Mouse (Mus musculus) layer of hippocampus, adult 9-11 months (tissue): Measurements from ENCODE around the gene Celf5.

ENCODE experiments used
- DNase-seq: peaks from one replicate; pipeline ENCODE4 v3.0.0; 2022

Celf5 gene

DNA sequence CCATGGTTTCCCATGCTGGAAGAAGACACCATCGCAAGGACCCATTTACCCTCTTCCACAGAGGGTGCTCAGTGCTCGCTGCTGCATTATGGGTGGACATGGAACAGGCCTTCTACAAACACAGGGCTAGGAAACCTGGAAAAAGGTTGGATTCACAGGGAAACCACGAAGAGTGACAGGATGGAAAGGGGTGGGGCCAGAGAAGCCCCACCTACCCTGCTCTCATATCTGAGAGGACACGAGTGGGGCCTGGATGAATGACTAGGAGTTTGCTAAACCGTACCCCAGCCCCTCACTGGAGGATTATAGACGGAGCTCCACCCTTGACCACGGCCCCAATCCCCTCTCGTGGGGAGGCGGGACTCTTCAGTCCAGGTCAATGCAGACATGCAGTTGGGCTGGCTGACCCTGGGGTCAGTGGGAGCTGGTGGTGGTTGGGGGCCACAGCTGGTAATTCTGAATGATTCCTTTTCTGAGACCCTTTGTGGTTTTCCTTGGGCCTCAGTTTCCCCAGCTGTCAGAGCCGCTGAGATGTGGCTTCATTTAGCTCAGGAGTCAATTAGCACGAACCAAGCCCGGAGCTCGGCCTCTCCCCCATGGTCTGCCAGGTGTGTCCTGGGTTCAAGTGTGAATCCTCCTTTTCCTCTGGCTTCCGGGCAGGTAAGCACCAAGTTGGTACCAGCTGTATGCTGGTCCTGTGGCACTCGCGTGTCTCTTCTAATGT, 69.8 kb downstream of the Celf5 start:
- no peak for DNase-seq

GRCm38 (mm10) chr10:81411471-81412400, 70.8 kb downstream of the Celf5 start:
- peak; percentile 84 for DNase-seq

DNA sequence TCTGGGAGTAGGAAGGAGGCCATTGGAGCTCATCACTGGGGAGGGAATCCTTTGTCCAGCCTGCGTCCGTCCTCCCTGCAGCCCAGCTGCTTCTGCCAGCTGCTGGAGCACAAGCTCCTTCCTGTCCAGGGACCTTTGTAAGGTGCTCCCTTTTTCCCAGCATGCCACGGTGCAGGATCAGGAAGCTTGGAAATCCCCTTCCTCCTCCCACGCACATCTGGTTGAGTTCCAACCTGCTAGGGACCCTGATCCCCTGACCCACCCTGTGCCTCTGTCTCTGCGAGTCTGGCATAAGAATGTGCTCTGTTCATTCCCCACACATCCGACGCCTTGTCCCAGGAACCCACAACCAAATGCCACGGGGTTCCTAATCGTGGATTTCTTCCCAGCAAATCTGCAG, 71.5 kb downstream of the Celf5 start:
- DNase-seq, result no peak

DNA sequence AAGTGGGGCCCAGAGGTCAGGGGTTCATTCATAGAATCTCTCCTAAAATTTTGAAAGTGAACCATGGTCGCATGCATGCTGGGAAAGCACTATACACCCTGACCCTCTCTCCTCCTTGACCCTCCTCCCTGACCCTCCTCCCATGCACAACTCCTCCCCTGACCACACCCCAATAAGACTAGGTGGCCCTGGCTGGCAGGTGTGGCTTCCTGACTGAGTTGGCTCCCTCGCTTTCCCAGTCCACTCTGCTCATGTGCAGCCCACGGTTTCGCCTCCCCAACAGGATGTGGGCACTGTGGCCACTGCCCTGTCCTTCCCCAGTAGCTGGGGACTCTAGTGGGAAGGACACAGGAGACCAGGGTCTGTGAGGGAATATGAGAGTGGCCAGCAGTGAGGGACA, 72.2 kb downstream of the Celf5 start:
- no peak for DNase-seq

DNA sequence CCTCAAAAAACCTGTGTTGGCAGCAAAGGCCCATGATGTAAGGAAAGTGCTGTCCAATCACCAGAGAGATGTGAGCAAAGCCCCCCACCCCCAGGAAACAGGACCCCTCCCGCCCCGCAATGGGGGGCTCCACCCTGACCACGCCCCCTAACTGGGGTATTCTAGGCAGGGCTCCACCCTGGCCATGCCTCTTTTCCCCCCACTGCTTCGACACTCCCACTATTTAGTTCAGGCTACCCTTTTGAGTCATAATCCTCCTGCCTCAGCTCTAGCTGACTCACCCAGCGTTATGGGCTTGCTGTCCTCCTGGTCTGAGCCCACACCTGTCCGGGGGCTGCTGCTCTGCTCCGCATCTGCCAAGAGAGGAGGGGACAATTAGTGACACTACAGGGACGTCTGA, 73.2 kb downstream of the Celf5 start:
- DNase-seq, result no peak
